Mouse (Mus musculus) cerebellum, adult 2 months (tissue): Measurements from ENCODE around the gene Sidt2.

Experiments
- CTCF ChIP-seq: fragments of 200-500 bp; IDR thresholded peaks from 2 replicates; pipeline ENCODE4 v1.5.1; 2011; ENCODE audit warnings: low read depth, mild to moderate bottlenecking, control low read depth, low read length, moderate library complexity, borderline replicate concordance; ENCODE audit not compliant: insufficient read depth
- POLR2A ChIP-seq: fragments of 200-500 bp; IDR thresholded peaks from 2 replicates; pipeline ENCODE4 v1.6.1; 2011; ENCODE audit warnings: low read length, control low read depth, borderline replicate concordance; ENCODE audit not compliant: insufficient read depth

DNA sequence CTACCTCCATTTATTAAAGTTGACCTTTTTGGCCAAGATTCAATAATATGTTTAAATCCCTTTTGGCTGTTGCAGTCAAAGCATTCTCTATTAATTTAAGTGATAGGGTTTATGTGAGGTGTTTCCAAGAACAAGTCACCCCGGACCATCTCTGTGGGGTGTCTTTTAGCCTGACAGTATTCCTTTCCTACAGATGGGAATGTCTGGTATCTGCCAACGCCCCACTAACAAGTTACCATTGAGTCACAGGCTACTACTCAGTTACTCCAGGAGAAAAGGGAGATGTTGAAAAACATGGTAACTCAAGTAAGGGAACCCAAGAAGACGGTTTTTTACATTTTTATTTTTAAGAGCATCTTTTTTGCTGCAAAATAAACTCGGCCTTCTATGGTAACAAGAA, 49.9 kb downstream of the Sidt2 start:
- TF ChIP-seq CTCF: no peak
- TF ChIP-seq POLR2A: no peak
